Mouse (Mus musculus) heart, embryonic 12.5 days (tissue): ENCODE data around the gene Padi6. TPM values are rescaled to one million over a fixed set of nuclear protein-coding genes. Genes with fewer than 3 reads are reported as not detected.

ENCODE experiments used
- ATAC-seq: fragments of 200-750 bp; cut with Nextera tagmentation; 2 replicates; pipeline ENCODE4 v1.8.0; 2017; ENCODE audit warnings: moderate TSS enrichment, moderate library complexity; ENCODE audit not compliant: insufficient number of reproducible peaks, low FRiP score
- H3K27ac ChIP-seq: fragments of 300-500 bp; sonication (generic); 2 replicates; pipeline ENCODE4 v1.5.1; 2016; ENCODE audit warnings: mild to moderate bottlenecking, moderate library complexity; ENCODE audit not compliant: poor library complexity, severe bottlenecking
- H3K27me3 ChIP-seq: fragments of 300-500 bp; sonication (generic); replicated peaks from 2 replicates; pipeline ENCODE4 v1.6.1; 2016; ENCODE audit warnings: mild to moderate bottlenecking, moderate library complexity
- H3K36me3 ChIP-seq: fragments of 300-500 bp; sonication (generic); 2 replicates; pipeline ENCODE4 v1.6.1; 2016; ENCODE audit warnings: mild to moderate bottlenecking, moderate library complexity
- H3K4me1 ChIP-seq: fragments of 300-500 bp; sonication (generic); replicated peaks from 2 replicates; pipeline ENCODE4 v1.6.1; 2016; ENCODE audit warnings: mild to moderate bottlenecking
- H3K4me2 ChIP-seq: fragments of 300-500 bp; sonication (generic); 2 replicates; pipeline ENCODE4 v1.6.1; 2016; ENCODE audit warnings: mild to moderate bottlenecking, moderate library complexity
- H3K4me3 ChIP-seq: fragments of 300-500 bp; sonication (generic); 2 replicates; pipeline ENCODE4 v1.5.1; 2016; ENCODE audit warnings: mild to moderate bottlenecking
- H3K9ac ChIP-seq: fragments of 300-500 bp; sonication (generic); 2 replicates; pipeline ENCODE4 v1.6.1; 2016; ENCODE audit warnings: mild to moderate bottlenecking, moderate library complexity
- H3K9me3 ChIP-seq: fragments of 300-500 bp; sonication (generic); replicated peaks from 2 replicates; pipeline ENCODE4 v1.6.1; 2016; ENCODE audit warnings: mild to moderate bottlenecking, moderate library complexity
- WGBS: fragments of 180-500 bp; shearing (Covaris S2); methylation state at CpG from one replicate; pipeline ENCODE4 v1.1.7; 2016; 5-methylcytosine and 5-hydroxymethylcytosine counted together
- polyA plus RNA-seq: library from polyadenylated mRNA; unstranded; fragments of >200 nt; fragmentation: Nextera tagmentation; extraction: Ambion mirVana; gene quantifications from 2 replicates; pipeline ENCODE4 v1.2.1, GENCODE M21; 2016

Padi6 gene
- polyA plus RNA-seq, 1 experiment from 2014 or later: not detected

- Histone ChIP-seq H3K4me3 (no peak overlapping the region), H3K4me1 (peaks cover 28% of the 10 kb centered on the region), H3K27ac (peak overlapping the region; percentile 56), H3K9me3 (no peaks in the 10 kb centered on the region), H3K27me3 (0 out of 2 replicates have a peak, but pooled peaks cover 4% of the 10 kb centered on the region), H3K9ac (0 out of 2 replicates have a peak overlapping the region, but pooled peaks have one; percentile 1), H3K4me2 (no peak overlapping the region), H3K36me3 (no peaks in the 10 kb centered on the region)
- ATAC-seq: no peak
- 38% methylated on average over 7 of the region's 7 CpGs for WGBS
Observed at GRCm38 (mm10) chr4:140753366-140753765, 10.9 kb upstream of the Padi6 start.

- H3K9me3 ChIP-seq: no peaks in the 10 kb centered on the region
- no peak for ATAC-seq
- no peak overlapping the region for H3K9ac ChIP-seq
- H3K36me3 ChIP-seq: no peaks in the 10 kb centered on the region
- peak overlapping the region; percentile 18; the same call in 1 of the 2 replicates for H3K4me3 ChIP-seq
- H3K4me2 ChIP-seq: peak overlapping the region; percentile 49
- WGBS: 8% methylated on average over 19 of the region's 19 CpGs
- H3K27ac ChIP-seq: no peak overlapping the region
- 0 out of 2 replicates have a peak, but pooled peaks cover 4% of the 10 kb centered on the region for H3K27me3 ChIP-seq
- peaks cover 32% of the 10 kb centered on the region for H3K4me1 ChIP-seq
Observed at GRCm38 (mm10) chr4:140750328-140750727, 7.9 kb upstream of the Padi6 start.

- Histone ChIP-seq H3K4me2 (peak overlapping the region; percentile 45), H3K9me3 (no peaks in the 10 kb centered on the region), H3K4me1 (peaks cover 28% of the 10 kb centered on the region), H3K36me3 (no peaks in the 10 kb centered on the region), H3K27ac (peak overlapping the region; percentile 90), H3K9ac (peak overlapping the region; percentile 68), H3K27me3 (peaks cover 4% of the 10 kb centered on the region; the same call in 1 of the 2 replicates), H3K4me3 (peak overlapping the region; percentile 12; the same call in 1 of the 2 replicates)
- WGBS: 7% methylated on average over 12 of the region's 12 CpGs
- peak; percentile 78 for ATAC-seq
Observed at GRCm38 (mm10) chr4:140747978-140748377, 5.5 kb upstream of the Padi6 start.

GRCm38 (mm10) chr4:140744654-140745053 is 2.2 kb upstream of the Padi6 start:
- Histone ChIP-seq H3K27ac (no peak overlapping the region), H3K4me2 (no peak overlapping the region), H3K4me1 (peaks cover 24% of the 10 kb centered on the region), H3K9me3 (no peaks in the 10 kb centered on the region), H3K4me3 (no peak overlapping the region), H3K9ac (no peak overlapping the region), H3K36me3 (no peaks in the 10 kb centered on the region), H3K27me3 (peaks cover 6% of the 10 kb centered on the region; the same call in 1 of the 2 replicates)
- 20% methylated on average over 3 of the region's 3 CpGs for WGBS
- no peak for ATAC-seq

- H3K4me3 ChIP-seq: no peak overlapping the region
- no peaks in the 10 kb centered on the region for H3K36me3 ChIP-seq
- no peaks in the 10 kb centered on the region for H3K9me3 ChIP-seq
- H3K9ac ChIP-seq: 0 out of 2 replicates have a peak overlapping the region, but pooled peaks have one; percentile 29
- H3K27me3 ChIP-seq: peaks cover 6% of the 10 kb centered on the region; the same call in 1 of the 2 replicates
- WGBS: 12% methylated on average over 4 of the region's 4 CpGs
- peaks cover 17% of the 10 kb centered on the region for H3K4me1 ChIP-seq
- no peak overlapping the region for H3K27ac ChIP-seq
- ATAC-seq: no peak
- no peak overlapping the region for H3K4me2 ChIP-seq
Observed at GRCm38 (mm10) chr4:140743086-140743485, 643 bp upstream of the Padi6 start.

- Histone ChIP-seq H3K27me3 (peaks cover 6% of the 10 kb centered on the region; the same call in 1 of the 2 replicates), H3K4me3 (no peak overlapping the region), H3K9me3 (no peaks in the 10 kb centered on the region), H3K27ac (no peak overlapping the region), H3K4me1 (peaks cover 7% of the 10 kb centered on the region), H3K9ac (no peak overlapping the region), H3K36me3 (no peaks in the 10 kb centered on the region), H3K4me2 (no peak overlapping the region)
- ATAC-seq: no peak
- WGBS: 79% methylated on average over 6 of the region's 6 CpGs
Observed at GRCm38 (mm10) chr4:140741401-140741800, 1.0 kb downstream of the Padi6 start.

- Histone ChIP-seq H3K4me3 (no peak overlapping the region), H3K4me2 (no peak overlapping the region), H3K27me3 (peaks cover 6% of the 10 kb centered on the region; the same call in 1 of the 2 replicates), H3K9ac (no peak overlapping the region), H3K27ac (no peak overlapping the region), H3K9me3 (no peaks in the 10 kb centered on the region), H3K36me3 (no peaks in the 10 kb centered on the region), H3K4me1 (peaks cover 7% of the 10 kb centered on the region)
- no peak for ATAC-seq
- 83% methylated on average over 11 of the region's 11 CpGs for WGBS
Observed at GRCm38 (mm10) chr4:140740655-140741054, 1.8 kb downstream of the Padi6 start.

GRCm38 (mm10) chr4:140732871-140733270 is 9.6 kb downstream of the Padi6 start:
- 72% methylated on average over 7 of the region's 7 CpGs for WGBS

GRCm38 (mm10) chr4:140731654-140732053 is 10.8 kb downstream of the Padi6 start:
- Histone ChIP-seq H3K27ac (no peak overlapping the region), H3K4me2 (no peak overlapping the region), H3K27me3 (peaks cover 6% of the 10 kb centered on the region), H3K9ac (no peak overlapping the region), H3K4me3 (no peak overlapping the region), H3K9me3 (no peaks in the 10 kb centered on the region), H3K36me3 (no peaks in the 10 kb centered on the region), H3K4me1 (peaks cover 8% of the 10 kb centered on the region)
- WGBS: 72% methylated on average over 4 of the region's 4 CpGs
- no peak for ATAC-seq

More at GRCm38 (mm10) chr4:140732871-140733270, 9.6 kb downstream of the Padi6 start:
- H3K27ac ChIP-seq: no peak overlapping the region
- peaks cover 8% of the 10 kb centered on the region for H3K4me1 ChIP-seq
- H3K36me3 ChIP-seq: no peaks in the 10 kb centered on the region
- peaks cover 6% of the 10 kb centered on the region for H3K27me3 ChIP-seq
- ATAC-seq: no peak
- no peaks in the 10 kb centered on the region for H3K9me3 ChIP-seq
- H3K4me3 ChIP-seq: no peak overlapping the region
- H3K4me2 ChIP-seq: no peak overlapping the region
- H3K9ac ChIP-seq: no peak overlapping the region

- peaks cover 13% of the 10 kb centered on the region for H3K36me3 ChIP-seq
- H3K27me3 ChIP-seq: no peaks in the 10 kb centered on the region; the same call in 1 of the 2 replicates
- H3K9ac ChIP-seq: no peak overlapping the region
- no peak overlapping the region for H3K27ac ChIP-seq
- H3K4me2 ChIP-seq: no peak overlapping the region
- H3K4me3 ChIP-seq: no peak overlapping the region
- no peak for ATAC-seq
- H3K4me1 ChIP-seq: peaks cover 8% of the 10 kb centered on the region
- WGBS: 78% methylated on average over 12 of the region's 12 CpGs
- H3K9me3 ChIP-seq: no peaks in the 10 kb centered on the region
Observed at GRCm38 (mm10) chr4:140726907-140727306, 15.5 kb downstream of the Padi6 start.

- Histone ChIP-seq H3K4me3 (no peak overlapping the region), H3K9ac (peak overlapping the region; percentile 38; the same call in 1 of the 2 replicates), H3K27ac (0 out of 2 replicates have a peak overlapping the region, but pooled peaks have one; percentile 8), H3K9me3 (no peaks in the 10 kb centered on the region), H3K27me3 (no peaks in the 10 kb centered on the region; the same call in 1 of the 2 replicates), H3K36me3 (peaks cover 35% of the 10 kb centered on the region), H3K4me2 (no peak overlapping the region), H3K4me1 (peaks cover 17% of the 10 kb centered on the region)
- 58% methylated on average over 6 of the region's 6 CpGs for WGBS
- no peak for ATAC-seq
Observed at GRCm38 (mm10) chr4:140724739-140725138, 17.7 kb downstream of the Padi6 start.

GRCm38 (mm10) chr4:140723801-140724200 is 18.6 kb downstream of the Padi6 start:
- Histone ChIP-seq H3K4me2 (no peak overlapping the region), H3K36me3 (peaks cover 44% of the 10 kb centered on the region), H3K4me1 (peaks cover 17% of the 10 kb centered on the region), H3K9ac (no peak overlapping the region), H3K27me3 (no peaks in the 10 kb centered on the region), H3K4me3 (no peak overlapping the region), H3K27ac (no peak overlapping the region), H3K9me3 (no peaks in the 10 kb centered on the region)
- no peak; the same call in 1 of the 2 replicates for ATAC-seq
- 59% methylated on average over 5 of the region's 5 CpGs for WGBS
